Mouse (Mus musculus) kidney, postnatal 25 days (tissue): ENCODE measurements around the gene Hist1h1d.
"Not testable (repeated sequence)": the region's sequence is repeated elsewhere in the genome, so short reads cannot be mapped to it uniquely, and the experiment has no call there.

Experiments
- DNase-seq, 2 experiments: peaks; one replicate each; pipeline ENCODE4 v3.0.0; 2021; ENCODE audit warnings: mixed read lengths in 2 of 2

Hist1h1d gene

GRCm38 (mm10) chr13:23530181-23530900 is 22.7 kb upstream of the Hist1h1d start:
- DNase-seq, result peak; percentile 62 to 66

- peak; percentile 97 to 98 for DNase-seq
Measured at GRCm38 (mm10) chr13:23530901-23531875, 21.9 kb upstream of the Hist1h1d start, which contains the start of gene Hist1h4h. TSS of gene Hist1h4h (plus strand) at chr13:23531050.

- DNase-seq, result no peak
Measured at GRCm38 (mm10) chr13:23532262-23533075, 20.6 kb upstream of the Hist1h1d start.

GRCm38 (mm10) chr13:23533560-23534367 is 19.3 kb upstream of the Hist1h1d start, which contains the start of gene Hist1h2af:
TSS of gene Hist1h2af (plus strand) at chr13:23533906.
- DNase-seq, result peak; percentile 69 to 84

- peak in 1 of 2 experiments; percentile 5 for DNase-seq
Measured at GRCm38 (mm10) chr13:23534368-23535131, 18.5 kb upstream of the Hist1h1d start.

GRCm38 (mm10) chr13:23535137-23536075 is 17.7 kb upstream of the Hist1h1d start, which contains the start of gene Hist1h3g:
TSS of gene Hist1h3g (plus strand) at chr13:23535422.
- DNase-seq, result peak; percentile 92

- no peak for DNase-seq
Measured at GRCm38 (mm10) chr13:23536076-23536822, 16.8 kb upstream of the Hist1h1d start.

- no peak for DNase-seq
Measured at GRCm38 (mm10) chr13:23537006-23537710, 15.9 kb upstream of the Hist1h1d start.

- DNase-seq, result no peak
Measured at GRCm38 (mm10) chr13:23538249-23538648, 14.8 kb upstream of the Hist1h1d start.

- DNase-seq, result not testable (repeated sequence)
Measured at GRCm38 (mm10) chr13:23539821-23540220, 13.2 kb upstream of the Hist1h1d start.

GRCm38 (mm10) chr13:23541497-23541896 is 11.6 kb upstream of the Hist1h1d start:
- no peak for DNase-seq

- DNase-seq, result not testable (repeated sequence)
Measured at GRCm38 (mm10) chr13:23542225-23542980, 10.7 kb upstream of the Hist1h1d start.

- DNase-seq, result peak; percentile 74 to 85
Measured at GRCm38 (mm10) chr13:23542999-23543607, 10.0 kb upstream of the Hist1h1d start, which contains the start of gene Hist1h2bh. TSS of gene Hist1h2bh (minus strand) at chr13:23543392.

GRCm38 (mm10) chr13:23543965-23544786 is 8.9 kb upstream of the Hist1h1d start, which contains the start of gene Hist1h3f:
TSS of gene Hist1h3f (plus strand) at chr13:23544052.
- peak; percentile 55 to 71 for DNase-seq

- DNase-seq, result not testable (repeated sequence)
Measured at GRCm38 (mm10) chr13:23544787-23545120, 8.3 kb upstream of the Hist1h1d start.

- DNase-seq, result no peak
Measured at GRCm38 (mm10) chr13:23546694-23547093, 6.4 kb upstream of the Hist1h1d start.
